Mouse (Mus musculus): Measurements from ENCODE around the gene Ccr8. TPM values are rescaled to one million over a fixed set of nuclear protein-coding genes. Genes with fewer than 3 reads are reported as not detected.

Gene Ccr8
- polyA plus RNA-seq, 1 experiment from 2014 or later: not detected

GRCm38 (mm10) chr9:120120503-120120902 lies 28.6 kb downstream of the Ccr8 start:
- H3K9ac ChIP-seq (ENCODE audit: low read depth, low read length): no peak overlapping the region
- H3K27me3 ChIP-seq (ENCODE audit: insufficient read depth, low read length): no peaks in the 10 kb centered on the region
- no peak overlapping the region for H3K4me3 ChIP-seq (replicated peaks; ENCODE audit: low read depth, low read length)
- ATAC-seq (replicated peaks; ENCODE audit: low FRiP score, low read depth): no peak
- WGBS: 93% methylated on average over 7 of the region's 7 CpGs
- no peaks in the 10 kb centered on the region for H3K9me3 ChIP-seq (replicated peaks; ENCODE audit: low read length)
- H3K36me3 ChIP-seq (ENCODE audit: insufficient read depth, low read length): peaks cover 43% of the 10 kb centered on the region
- no peak overlapping the region for H3K27ac ChIP-seq
- TF ChIP-seq CTCF (IDR thresholded peaks at IDR 0.05; ENCODE audit: low read depth): no peak
- H3K4me2 ChIP-seq (ENCODE audit: low read length): no peak overlapping the region
- DNase-seq (ENCODE audit: low spot score): no peak
- no peaks in the 10 kb centered on the region for H3K4me1 ChIP-seq (replicated peaks; ENCODE audit: insufficient read depth, low read length)

- H3K4me2 ChIP-seq (ENCODE audit: low read length): peak overlapping the region; percentile 51
- TF ChIP-seq CTCF (IDR thresholded peaks at IDR 0.05; ENCODE audit: low read depth): no peak
- peaks cover 31% of the 10 kb centered on the region for H3K36me3 ChIP-seq (ENCODE audit: insufficient read depth, low read length)
- H3K9me3 ChIP-seq (replicated peaks; ENCODE audit: low read length): no peaks in the 10 kb centered on the region
- DNase-seq (ENCODE audit: low spot score): no peak
- H3K4me3 ChIP-seq (replicated peaks; ENCODE audit: low read depth, low read length): peak overlapping the region; percentile 97
- H3K27me3 ChIP-seq (ENCODE audit: insufficient read depth, low read length): no peaks in the 10 kb centered on the region
- H3K27ac ChIP-seq: peak overlapping the region; percentile 72
- ATAC-seq (replicated peaks; ENCODE audit: low FRiP score, low read depth): no peak
- 53% methylated on average over 11 of the region's 11 CpGs for WGBS
- H3K4me1 ChIP-seq (replicated peaks; ENCODE audit: insufficient read depth, low read length): 0 out of 2 replicates have a peak, but pooled peaks cover 8% of the 10 kb centered on the region
- H3K9ac ChIP-seq (ENCODE audit: low read depth, low read length): no peak overlapping the region; the same call in 1 of the 2 replicates
Observed at GRCm38 (mm10) chr9:120126868-120127267, 35.0 kb downstream of the Ccr8 start.

- DNase-seq (ENCODE audit: low spot score) (peak; percentile 99), ATAC-seq (replicated peaks; ENCODE audit: low FRiP score, low read depth) (peak; percentile 97)
- peak within 1 kb of the TSS; percentile 91 for H3K27ac ChIP-seq
- TF ChIP-seq CTCF (IDR thresholded peaks at IDR 0.05; ENCODE audit: low read depth): no peak
- H3K4me1 ChIP-seq (replicated peaks; ENCODE audit: insufficient read depth, low read length): 0 out of 2 replicates have a peak, but pooled peaks cover 8% of the 10 kb centered on the region
- peak within 1 kb of the TSS; percentile 97 for H3K4me3 ChIP-seq (replicated peaks; ENCODE audit: low read depth, low read length)
- H3K27me3 ChIP-seq (ENCODE audit: insufficient read depth, low read length): no peaks in the 10 kb centered on the region
- peak within 1 kb of the TSS; percentile 72 for H3K4me2 ChIP-seq (ENCODE audit: low read length)
- WGBS: under 1% methylated on average over 72 of the region's 72 CpGs
- peaks cover 34% of the 10 kb centered on the region for H3K36me3 ChIP-seq (ENCODE audit: insufficient read depth, low read length)
- no peaks in the 10 kb centered on the region for H3K9me3 ChIP-seq (replicated peaks; ENCODE audit: low read length)
- H3K9ac ChIP-seq (ENCODE audit: low read depth, low read length): peak within 1 kb of the TSS; percentile 98
Observed at GRCm38 (mm10) chr9:120127538-120128251, 35.8 kb downstream of the Ccr8 start, which contains the start of gene Rpsa. Gene Rpsa, plus strand, starts transcription at chr9:120127689.

GRCm38 (mm10) chr9:120129276-120129675 lies 37.4 kb downstream of the Ccr8 start:
- peaks cover 30% of the 10 kb centered on the region for H3K36me3 ChIP-seq (ENCODE audit: insufficient read depth, low read length)
- H3K9me3 ChIP-seq (replicated peaks; ENCODE audit: low read length): no peaks in the 10 kb centered on the region
- H3K9ac ChIP-seq (ENCODE audit: low read depth, low read length): peak overlapping the region; percentile 98
- no peaks in the 10 kb centered on the region for H3K27me3 ChIP-seq (ENCODE audit: insufficient read depth, low read length)
- H3K4me2 ChIP-seq (ENCODE audit: low read length): peak overlapping the region; percentile 72
- 62% methylated on average over 10 of the region's 10 CpGs for WGBS
- TF ChIP-seq CTCF (IDR thresholded peaks at IDR 0.05; ENCODE audit: low read depth): no peak
- H3K4me1 ChIP-seq (replicated peaks; ENCODE audit: insufficient read depth, low read length): 0 out of 2 replicates have a peak, but pooled peaks cover 8% of the 10 kb centered on the region
- ATAC-seq (replicated peaks; ENCODE audit: low FRiP score, low read depth) (no peak), DNase-seq (ENCODE audit: low spot score) (no peak)
- no peak overlapping the region; the same call in 1 of the 2 replicates for H3K27ac ChIP-seq
- 0 out of 2 replicates have a peak overlapping the region, but pooled peaks have one; percentile 97 for H3K4me3 ChIP-seq (replicated peaks; ENCODE audit: low read depth, low read length)

- Histone ChIP-seq H3K36me3 (ENCODE audit: insufficient read depth, low read length) (peaks cover 30% of the 10 kb centered on the region), H3K27me3 (ENCODE audit: insufficient read depth, low read length) (no peaks in the 10 kb centered on the region), H3K4me2 (ENCODE audit: low read length) (no peak overlapping the region), H3K27ac (no peak overlapping the region), H3K4me3 (replicated peaks; ENCODE audit: low read depth, low read length) (no peak overlapping the region), H3K9me3 (replicated peaks; ENCODE audit: low read length) (no peaks in the 10 kb centered on the region), H3K4me1 (replicated peaks; ENCODE audit: insufficient read depth, low read length) (0 out of 2 replicates have a peak, but pooled peaks cover 8% of the 10 kb centered on the region), H3K9ac (ENCODE audit: low read depth, low read length) (no peak overlapping the region)
- WGBS: 89% methylated on average over 3 of the region's 3 CpGs
- ATAC-seq (replicated peaks; ENCODE audit: low FRiP score, low read depth): no peak
- TF ChIP-seq CTCF (IDR thresholded peaks at IDR 0.05; ENCODE audit: low read depth): no peak
- DNase-seq (ENCODE audit: low spot score): no peak
Observed at GRCm38 (mm10) chr9:120131784-120132288, 39.9 kb downstream of the Ccr8 start.

- no peak for ATAC-seq (replicated peaks; ENCODE audit: low FRiP score, low read depth)
- no peaks in the 10 kb centered on the region for H3K9me3 ChIP-seq (replicated peaks; ENCODE audit: low read length)
- no peak overlapping the region for H3K4me2 ChIP-seq (ENCODE audit: low read length)
- H3K27ac ChIP-seq: no peak overlapping the region
- H3K4me3 ChIP-seq (replicated peaks; ENCODE audit: low read depth, low read length): no peak overlapping the region
- H3K36me3 ChIP-seq (ENCODE audit: insufficient read depth, low read length): peaks cover 30% of the 10 kb centered on the region
- no peaks in the 10 kb centered on the region for H3K27me3 ChIP-seq (ENCODE audit: insufficient read depth, low read length)
- TF ChIP-seq CTCF (IDR thresholded peaks at IDR 0.05; ENCODE audit: low read depth): no peak
- DNase-seq (ENCODE audit: low spot score): no peak
- 38% methylated on average over 8 of the region's 8 CpGs for WGBS
- H3K9ac ChIP-seq (ENCODE audit: low read depth, low read length): no peak overlapping the region
- H3K4me1 ChIP-seq (replicated peaks; ENCODE audit: insufficient read depth, low read length): 0 out of 2 replicates have a peak, but pooled peaks cover 8% of the 10 kb centered on the region
Observed at GRCm38 (mm10) chr9:120132980-120133754, 41.3 kb downstream of the Ccr8 start.

Measured in kidney, postnatal 0 days (tissue).